Mouse (Mus musculus) liver, postnatal 0 days (tissue): ENCODE data around the gene Slc36a1.

Experiments
- CTCF ChIP-seq: sonication (generic); IDR thresholded peaks from 2 replicates; pipeline ENCODE4 v1.5.1; 2016; ENCODE audit warnings: antibody characterized with exemption, low read depth
- EP300 ChIP-seq: IDR thresholded peaks from 2 replicates; pipeline ENCODE4 v1.6.1; 2016; ENCODE audit warnings: antibody characterized with exemption, low read depth, mild to moderate bottlenecking

- TF ChIP-seq CTCF = no peak
- no peak for TF ChIP-seq EP300
Measured at GRCm38 (mm10) chr11:55265647-55266046, 61.5 kb downstream of the Slc36a1 start.
